Mouse (Mus musculus) embryonic facial prominence, embryonic 11.5 days (tissue): Measurements from ENCODE around the gene Pcbp4. TPM values are rescaled to one million over a fixed set of nuclear protein-coding genes. Genes with fewer than 3 reads are reported as not detected.

ENCODE experiments used
- ATAC-seq: fragments of 200-750 bp; cut with Nextera tagmentation; replicated peaks from 2 replicates; pipeline ENCODE4 v1.8.0; 2017; ENCODE audit warnings: low read depth; ENCODE audit not compliant: insufficient number of reproducible peaks, low FRiP score, low TSS enrichment
- DNase-seq: peaks from one replicate; pipeline ENCODE4 v3.0.0-alpha.2; 2015; ENCODE audit warnings: low spot score
- H3K27ac ChIP-seq: fragments of 300-500 bp; sonication (generic); replicated peaks from 2 replicates; pipeline ENCODE4 v1.5.1; 2014; ENCODE audit warnings: mild to moderate bottlenecking, low read depth, low read length, control low read depth
- H3K27me3 ChIP-seq: fragments of 300-500 bp; sonication (generic); 2 replicates; pipeline ENCODE4 v1.6.1; 2014; ENCODE audit warnings: mild to moderate bottlenecking, low read length, moderate library complexity, mixed read lengths; ENCODE audit not compliant: control insufficient read depth, insufficient read depth
- H3K36me3 ChIP-seq: fragments of 300-500 bp; sonication (generic); replicated peaks from 2 replicates; pipeline ENCODE4 v1.6.1; 2014; ENCODE audit warnings: low read depth, mild to moderate bottlenecking, low read length, moderate library complexity, mixed read lengths; ENCODE audit not compliant: control insufficient read depth, insufficient read depth
- H3K4me1 ChIP-seq: fragments of 300-500 bp; sonication (generic); 2 replicates; pipeline ENCODE4 v1.6.1; 2014; ENCODE audit warnings: low read length, mixed read lengths; ENCODE audit not compliant: control insufficient read depth, insufficient read depth
- H3K4me2 ChIP-seq: fragments of 300-500 bp; sonication (generic); 2 replicates; pipeline ENCODE4 v1.6.1; 2014; ENCODE audit warnings: low read depth, mild to moderate bottlenecking, control low read depth, low read length, moderate library complexity
- H3K4me3 ChIP-seq: fragments of 300-500 bp; sonication (generic); 2 replicates; pipeline ENCODE4 v1.5.1; 2014; ENCODE audit warnings: low read depth, low read length, control low read depth
- H3K9ac ChIP-seq: fragments of 300-500 bp; sonication (generic); replicated peaks from 2 replicates; pipeline ENCODE4 v1.6.1; 2014; ENCODE audit warnings: mild to moderate bottlenecking, control low read depth, low read length
- H3K9me3 ChIP-seq: fragments of 300-500 bp; sonication (generic); replicated peaks from 2 replicates; pipeline ENCODE4 v1.6.1; 2016; ENCODE audit warnings: mild to moderate bottlenecking, low read length, inconsistent platforms, mixed read lengths; ENCODE audit not compliant: control insufficient read depth
- WGBS: fragments of 180-500 bp; shearing (Covaris S2); extraction: QIAGEN DNeasy Blood & Tissue Kit; methylation state at CpG from one replicate; pipeline ENCODE4 v1.1.7; 2014; 5-methylcytosine and 5-hydroxymethylcytosine counted together
- polyA plus RNA-seq: library from polyadenylated mRNA; unstranded; fragments of >200 nt; fragmentation: Nextera tagmentation; extraction: Ambion mirVana; gene quantifications from 2 replicates; pipeline ENCODE4 v1.2.1, GENCODE M21; 2014

Gene Pcbp4
- polyA plus RNA-seq = 165 and 189 TPM in 2 replicates

- WGBS = under 1% methylated on average over 35 of the region's 74 CpGs
- peak within 1 kb of the TSS; percentile 96 for H3K4me2 ChIP-seq
- peaks cover 29% of the 10 kb centered on the region for H3K4me1 ChIP-seq
- peak within 1 kb of the TSS; percentile 93 for H3K27ac ChIP-seq
- peak within 1 kb of the TSS; percentile 83 for H3K9ac ChIP-seq
- no peaks in the 10 kb centered on the region for H3K27me3 ChIP-seq
- no peaks in the 10 kb centered on the region for H3K36me3 ChIP-seq
- DNase-seq (peak; percentile 83), ATAC-seq (peak; percentile 57)
- no peaks in the 10 kb centered on the region for H3K9me3 ChIP-seq
- peak within 1 kb of the TSS; percentile 84 for H3K4me3 ChIP-seq
Observed at GRCm38 (mm10) chr9:106453271-106454070, at the start of gene Pcbp4. Gene Pcbp4, plus strand, starts transcription at chr9:106453291.

- WGBS = 30% methylated on average over 6 of the region's 6 CpGs
- Histone ChIP-seq H3K27ac (no peak overlapping the region), H3K36me3 (no peaks in the 10 kb centered on the region), H3K9ac (no peak overlapping the region), H3K4me3 (no peak overlapping the region), H3K9me3 (no peaks in the 10 kb centered on the region), H3K4me2 (0 out of 2 replicates have a peak overlapping the region, but pooled peaks have one; percentile 2), H3K27me3 (no peaks in the 10 kb centered on the region), H3K4me1 (no peaks in the 10 kb centered on the region)
- ATAC-seq (no peak), DNase-seq (no peak)
Observed at GRCm38 (mm10) chr9:106405275-106405674, 47.8 kb upstream of the Pcbp4 start.

GRCm38 (mm10) chr9:106406443-106407078 lies 46.5 kb upstream of the Pcbp4 start:
- no peak for ATAC-seq
- H3K27ac ChIP-seq = no peak overlapping the region
- no peaks in the 10 kb centered on the region for H3K4me1 ChIP-seq
- H3K4me3 ChIP-seq = no peak overlapping the region
- 53% methylated on average over 8 of the region's 8 CpGs for WGBS
- no peaks in the 10 kb centered on the region for H3K27me3 ChIP-seq
- H3K9me3 ChIP-seq = no peaks in the 10 kb centered on the region
- no peak overlapping the region for H3K9ac ChIP-seq
- no peak overlapping the region for H3K4me2 ChIP-seq
- H3K36me3 ChIP-seq = no peaks in the 10 kb centered on the region
- no peak for DNase-seq

GRCm38 (mm10) chr9:106409096-106409495 lies 44.0 kb upstream of the Pcbp4 start:
- ATAC-seq = no peak
- H3K9me3 ChIP-seq = no peaks in the 10 kb centered on the region
- WGBS = 99% methylated on average over 4 of the region's 4 CpGs

GRCm38 (mm10) chr9:106410086-106410650 lies 42.9 kb upstream of the Pcbp4 start:
- Histone ChIP-seq H3K4me1 (no peaks in the 10 kb centered on the region), H3K27ac (no peak overlapping the region)

More at GRCm38 (mm10) chr9:106409096-106409495, 44.0 kb upstream of the Pcbp4 start:
- Histone ChIP-seq H3K4me3 (no peak overlapping the region), H3K27me3 (no peaks in the 10 kb centered on the region), H3K4me2 (no peak overlapping the region), H3K4me1 (no peaks in the 10 kb centered on the region), H3K9ac (no peak overlapping the region), H3K27ac (no peak overlapping the region), H3K36me3 (no peaks in the 10 kb centered on the region)
- no peak for DNase-seq

GRCm38 (mm10) chr9:106411091-106411594 lies 41.9 kb upstream of the Pcbp4 start:
- no peak overlapping the region for H3K4me3 ChIP-seq
- no peaks in the 10 kb centered on the region for H3K36me3 ChIP-seq
- ATAC-seq = no peak
- WGBS = 79% methylated on average over 9 of the region's 9 CpGs
- no peak overlapping the region for H3K4me2 ChIP-seq
- H3K4me1 ChIP-seq = no peaks in the 10 kb centered on the region
- H3K27me3 ChIP-seq = no peaks in the 10 kb centered on the region
- H3K9me3 ChIP-seq = no peaks in the 10 kb centered on the region
- no peak overlapping the region for H3K9ac ChIP-seq
- H3K27ac ChIP-seq = no peak overlapping the region
- no peak for DNase-seq

More at GRCm38 (mm10) chr9:106410086-106410650, 42.9 kb upstream of the Pcbp4 start:
- 57% methylated on average over 2 of the region's 2 CpGs for WGBS
- H3K9ac ChIP-seq = no peak overlapping the region
- ATAC-seq (0 out of 2 replicates have a peak, but pooled peaks have one; percentile 24), DNase-seq (no peak)
- H3K4me2 ChIP-seq = no peak overlapping the region
- no peaks in the 10 kb centered on the region for H3K36me3 ChIP-seq
- no peaks in the 10 kb centered on the region for H3K27me3 ChIP-seq
- no peaks in the 10 kb centered on the region for H3K9me3 ChIP-seq
- no peak overlapping the region for H3K4me3 ChIP-seq

- no peaks in the 10 kb centered on the region for H3K4me1 ChIP-seq
- no peak for ATAC-seq
- H3K9ac ChIP-seq = no peak overlapping the region
- 66% methylated on average over 6 of the region's 6 CpGs for WGBS
- no peaks in the 10 kb centered on the region for H3K36me3 ChIP-seq
- H3K27me3 ChIP-seq = no peaks in the 10 kb centered on the region
- H3K27ac ChIP-seq = no peak overlapping the region
- H3K4me2 ChIP-seq = no peak overlapping the region
- no peaks in the 10 kb centered on the region for H3K9me3 ChIP-seq
- no peak overlapping the region for H3K4me3 ChIP-seq
- DNase-seq = no peak
Observed at GRCm38 (mm10) chr9:106411729-106412128, 41.4 kb upstream of the Pcbp4 start.
